Mouse (Mus musculus) midbrain, embryonic 11.5 days (tissue): ENCODE measurements around the gene Rabggta. TPM values are rescaled to one million over a fixed set of nuclear protein-coding genes. Genes with fewer than 3 reads are reported as not detected.

Experiments
- ATAC-seq: fragments of 200-750 bp; cut with Nextera tagmentation; 2 replicates; pipeline ENCODE4 v1.8.0; 2017; ENCODE audit warnings: moderate TSS enrichment, moderate library complexity; ENCODE audit not compliant: low FRiP score
- DNase-seq: peaks from one replicate; pipeline ENCODE4 v3.0.0; 2015; ENCODE audit warnings: low spot score; ENCODE audit errors: missing footprints
- H3K27ac ChIP-seq: fragments of 300-500 bp; sonication (generic); 2 replicates; pipeline ENCODE4 v1.5.1; 2014; ENCODE audit warnings: low read depth, low read length
- H3K27me3 ChIP-seq: fragments of 300-500 bp; sonication (generic); 2 replicates; pipeline ENCODE4 v1.6.1; 2014; ENCODE audit warnings: mild to moderate bottlenecking, low read length, moderate library complexity, mixed read lengths; ENCODE audit not compliant: control insufficient read depth, insufficient read depth
- H3K36me3 ChIP-seq: fragments of 300-500 bp; sonication (generic); 2 replicates; pipeline ENCODE4 v1.6.1; 2014; ENCODE audit warnings: mild to moderate bottlenecking, low read length, moderate library complexity, mixed read lengths; ENCODE audit not compliant: control insufficient read depth, insufficient read depth
- H3K4me1 ChIP-seq: fragments of 300-500 bp; sonication (generic); 2 replicates; pipeline ENCODE4 v1.6.1; 2014; ENCODE audit warnings: low read length; ENCODE audit not compliant: control insufficient read depth, insufficient read depth
- H3K4me2 ChIP-seq: fragments of 300-500 bp; sonication (generic); 2 replicates; pipeline ENCODE4 v1.6.1; 2014; ENCODE audit warnings: mild to moderate bottlenecking, moderate library complexity
- H3K4me3 ChIP-seq: fragments of 300-500 bp; sonication (generic); 2 replicates; pipeline ENCODE4 v1.5.1; 2014; ENCODE audit warnings: low read depth, low read length
- H3K9ac ChIP-seq: fragments of 300-500 bp; sonication (generic); 2 replicates; pipeline ENCODE4 v1.6.1; 2014; ENCODE audit warnings: low read length
- H3K9me3 ChIP-seq: fragments of 300-500 bp; sonication (generic); 2 replicates; pipeline ENCODE4 v1.6.1; 2016; ENCODE audit warnings: low read length; ENCODE audit not compliant: control insufficient read depth
- WGBS: fragments of 180-500 bp; shearing (Covaris S2); extraction: QIAGEN DNeasy Blood & Tissue Kit; methylation state at CpG from one replicate; pipeline ENCODE4 v1.1.7; 2014; 5-methylcytosine and 5-hydroxymethylcytosine counted together
- polyA plus RNA-seq: library from polyadenylated mRNA; unstranded; fragments of >200 nt; fragmentation: Nextera tagmentation; extraction: Ambion mirVana; gene quantifications from 2 replicates; pipeline ENCODE4 v1.2.1, GENCODE M21; 2014

Rabggta gene
- polyA plus RNA-seq, 1 experiment from 2014 or later = 22.0 TPM

GRCm38 (mm10) chr14:55723433-55723832 lies 1.4 kb upstream of the Rabggta start:
- H3K9me3 ChIP-seq = no peaks in the 10 kb centered on the region
- ATAC-seq (no peak), DNase-seq (no peak)
- no peaks in the 10 kb centered on the region for H3K36me3 ChIP-seq
- no peak overlapping the region for H3K4me3 ChIP-seq
- H3K27ac ChIP-seq = no peak overlapping the region
- no peak overlapping the region for H3K4me2 ChIP-seq
- WGBS = 94% methylated on average over 7 of the region's 7 CpGs
- H3K4me1 ChIP-seq = 0 out of 2 replicates have a peak, but pooled peaks cover 3% of the 10 kb centered on the region
- H3K27me3 ChIP-seq = no peaks in the 10 kb centered on the region
- no peak overlapping the region for H3K9ac ChIP-seq

GRCm38 (mm10) chr14:55722438-55722945 lies 429 bp upstream of the Rabggta start:
- Histone ChIP-seq H3K4me2 (peak overlapping the region; percentile 52; the same call in 1 of the 2 replicates), H3K4me3 (peak overlapping the region; percentile 57; the same call in 1 of the 2 replicates), H3K27me3 (no peaks in the 10 kb centered on the region), H3K36me3 (no peaks in the 10 kb centered on the region), H3K4me1 (0 out of 2 replicates have a peak, but pooled peaks cover 3% of the 10 kb centered on the region), H3K27ac (no peak overlapping the region; the same call in 1 of the 2 replicates), H3K9me3 (no peaks in the 10 kb centered on the region), H3K9ac (peak overlapping the region; percentile 66)
- WGBS = 42% methylated on average over 8 of the region's 8 CpGs
- ATAC-seq = peak; percentile 45
- peak; percentile 93 for DNase-seq

- no peaks in the 10 kb centered on the region for H3K9me3 ChIP-seq
- WGBS = 80% methylated on average over 6 of the region's 6 CpGs
- no peaks in the 10 kb centered on the region for H3K36me3 ChIP-seq
- H3K4me2 ChIP-seq = peak overlapping the region; percentile 52
- no peak overlapping the region for H3K27ac ChIP-seq
- ATAC-seq = no peak
- no peaks in the 10 kb centered on the region for H3K27me3 ChIP-seq
- DNase-seq = no peak
- H3K9ac ChIP-seq = no peak overlapping the region
- 0 out of 2 replicates have a peak, but pooled peaks cover 3% of the 10 kb centered on the region for H3K4me1 ChIP-seq
- H3K4me3 ChIP-seq = no peak overlapping the region
These were observed 987 bp downstream of the Rabggta start for GRCm38 (mm10) chr14:55721076-55721475.

GRCm38 (mm10) chr14:55720666-55721065 lies 1.4 kb downstream of the Rabggta start:
- no peak overlapping the region for H3K4me3 ChIP-seq

GRCm38 (mm10) chr14:55719737-55720136 lies 2.3 kb downstream of the Rabggta start:
- Histone ChIP-seq H3K27ac (no peak overlapping the region), H3K4me2 (no peak overlapping the region), H3K4me3 (no peak overlapping the region), H3K4me1 (0 out of 2 replicates have a peak, but pooled peaks cover 3% of the 10 kb centered on the region), H3K9ac (no peak overlapping the region), H3K9me3 (no peaks in the 10 kb centered on the region), H3K36me3 (no peaks in the 10 kb centered on the region), H3K27me3 (no peaks in the 10 kb centered on the region)
- 86% methylated on average over 6 of the region's 6 CpGs for WGBS
- no peak for DNase-seq
- no peak for ATAC-seq

More at GRCm38 (mm10) chr14:55720666-55721065, 1.4 kb downstream of the Rabggta start:
- no peaks in the 10 kb centered on the region for H3K27me3 ChIP-seq
- H3K9ac ChIP-seq = no peak overlapping the region
- H3K4me2 ChIP-seq = no peak overlapping the region
- no peak for DNase-seq
- H3K27ac ChIP-seq = no peak overlapping the region
- ATAC-seq = no peak
- H3K36me3 ChIP-seq = no peaks in the 10 kb centered on the region
- no peaks in the 10 kb centered on the region for H3K9me3 ChIP-seq
- 0 out of 2 replicates have a peak, but pooled peaks cover 3% of the 10 kb centered on the region for H3K4me1 ChIP-seq
- 93% methylated on average over 12 of the region's 12 CpGs for WGBS

GRCm38 (mm10) chr14:55716884-55717283 lies 5.2 kb downstream of the Rabggta start:
- Histone ChIP-seq H3K36me3 (no peaks in the 10 kb centered on the region), H3K27me3 (no peaks in the 10 kb centered on the region; the same call in 1 of the 2 replicates), H3K27ac (no peak overlapping the region), H3K4me2 (no peak overlapping the region), H3K9ac (no peak overlapping the region), H3K4me3 (no peak overlapping the region), H3K9me3 (no peaks in the 10 kb centered on the region), H3K4me1 (0 out of 2 replicates have a peak, but pooled peaks cover 3% of the 10 kb centered on the region)
- 82% methylated on average over 8 of the region's 8 CpGs for WGBS
- ATAC-seq (no peak), DNase-seq (no peak)

GRCm38 (mm10) chr14:55716271-55716670 lies 5.8 kb downstream of the Rabggta start:
- DNase-seq = no peak
- Histone ChIP-seq H3K9ac (no peak overlapping the region), H3K27me3 (no peaks in the 10 kb centered on the region; the same call in 1 of the 2 replicates), H3K4me3 (no peak overlapping the region), H3K27ac (no peak overlapping the region), H3K36me3 (no peaks in the 10 kb centered on the region), H3K4me1 (0 out of 2 replicates have a peak, but pooled peaks cover 1% of the 10 kb centered on the region), H3K9me3 (no peaks in the 10 kb centered on the region), H3K4me2 (no peak overlapping the region)
- WGBS = 98% methylated on average over 6 of the region's 6 CpGs
- no peak for ATAC-seq

- no peak overlapping the region for H3K4me2 ChIP-seq
These were observed 7.2 kb downstream of the Rabggta start for GRCm38 (mm10) chr14:55714893-55715292.

GRCm38 (mm10) chr14:55713729-55714122 lies 8.3 kb downstream of the Rabggta start, which contains the start of gene Tgm1:
Gene Tgm1 (minus strand): TSS chr14:55713926.
- DNase-seq (no peak), ATAC-seq (no peak)
- Histone ChIP-seq H3K36me3 (no peaks in the 10 kb centered on the region), H3K9me3 (no peaks in the 10 kb centered on the region), H3K27ac (no peak within 1 kb of the TSS), H3K4me1 (no peaks in the 10 kb centered on the region), H3K9ac (no peak within 1 kb of the TSS), H3K27me3 (no peaks in the 10 kb centered on the region; the same call in 1 of the 2 replicates), H3K4me2 (peak within 1 kb of the TSS; percentile 8; the same call in 1 of the 2 replicates), H3K4me3 (no peak within 1 kb of the TSS)
- 15% methylated on average over 4 of the region's 4 CpGs for WGBS

More at GRCm38 (mm10) chr14:55714893-55715292, 7.2 kb downstream of the Rabggta start:
- DNase-seq (no peak), ATAC-seq (no peak)
- no peaks in the 10 kb centered on the region; the same call in 1 of the 2 replicates for H3K27me3 ChIP-seq
- H3K4me3 ChIP-seq = no peak overlapping the region
- H3K36me3 ChIP-seq = no peaks in the 10 kb centered on the region
- H3K9ac ChIP-seq = no peak overlapping the region
- WGBS = 54% methylated on average over 6 of the region's 6 CpGs
- H3K9me3 ChIP-seq = no peaks in the 10 kb centered on the region
- H3K27ac ChIP-seq = no peak overlapping the region
- no peaks in the 10 kb centered on the region for H3K4me1 ChIP-seq
